Mouse (Mus musculus) limb, embryonic 10.5 days (tissue): ENCODE data around the gene Btbd35f13. TPM values are rescaled to one million over a fixed set of nuclear protein-coding genes. Genes with fewer than 3 reads are reported as not detected.
"Not testable (repeated sequence)": the region's sequence is repeated elsewhere in the genome, so short reads cannot be mapped to it uniquely, and the experiment has no call there.

Experiments
- DNase-seq: peaks from one replicate; pipeline ENCODE4 v3.0.0-alpha.2; 2017; ENCODE audit warnings: low spot score
- H3K27ac ChIP-seq: fragments of 300-500 bp; sonication (generic); 2 replicates; pipeline ENCODE4 v1.5.1; 2016; ENCODE audit warnings: mild to moderate bottlenecking
- H3K27me3 ChIP-seq: fragments of 300-500 bp; sonication (generic); 2 replicates; pipeline ENCODE4 v1.6.1; 2016; ENCODE audit warnings: low read depth, mild to moderate bottlenecking; ENCODE audit not compliant: poor library complexity, severe bottlenecking
- H3K36me3 ChIP-seq: fragments of 300-500 bp; sonication (generic); 2 replicates; pipeline ENCODE4 v1.6.1; 2016; ENCODE audit warnings: mild to moderate bottlenecking, moderate library complexity
- H3K4me1 ChIP-seq: fragments of 300-500 bp; sonication (generic); 2 replicates; pipeline ENCODE4 v1.6.1; 2016
- H3K4me3 ChIP-seq: fragments of 300-500 bp; sonication (generic); 2 replicates; pipeline ENCODE4 v1.5.1; 2016; ENCODE audit warnings: mild to moderate bottlenecking, moderate library complexity
- H3K9me3 ChIP-seq: fragments of 300-500 bp; sonication (generic); replicated peaks from 2 replicates; pipeline ENCODE4 v1.6.1; 2016; ENCODE audit warnings: mild to moderate bottlenecking
- WGBS: fragments of 180-500 bp; shearing (Covaris S2); methylation state at CpG from one replicate; pipeline ENCODE4 v1.1.7; 2016; 5-methylcytosine and 5-hydroxymethylcytosine counted together
- polyA plus RNA-seq: library from polyadenylated mRNA; unstranded; fragments of >200 nt; fragmentation: Nextera tagmentation; extraction: Ambion mirVana; gene quantifications from 2 replicates; pipeline ENCODE4 v1.2.1, GENCODE M21; 2016

The Btbd35f13 gene
- polyA plus RNA-seq, result not detected in 2 replicates

DNA sequence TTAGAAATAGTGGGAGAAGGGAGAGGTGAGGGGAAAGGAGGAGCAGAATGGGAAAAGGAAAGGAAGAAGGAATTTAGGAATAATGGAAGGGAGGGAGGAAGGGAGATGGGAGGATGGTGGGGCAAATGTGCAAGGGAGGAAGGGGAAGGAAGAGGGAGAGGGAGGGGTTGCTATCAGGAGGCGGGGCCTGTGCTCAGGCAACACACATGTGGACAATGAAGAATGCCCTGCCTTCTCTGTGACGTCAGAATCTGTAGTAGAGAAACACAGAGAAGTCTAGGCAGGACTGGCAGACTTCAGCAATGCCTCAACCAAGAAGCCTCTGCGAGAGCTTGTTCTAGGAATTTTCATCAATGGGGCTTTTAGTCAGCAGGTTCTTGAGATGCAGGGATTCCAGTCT lies at the start of gene Btbd35f13:
Gene Btbd35f13, plus strand, starts transcription at position 301 of the 400 bp plus-strand sequence.
- H3K36me3 ChIP-seq, H3K4me1 ChIP-seq, H3K4me3 ChIP-seq, H3K9me3 ChIP-seq, DNase-seq, H3K27me3 ChIP-seq, H3K27ac ChIP-seq: not testable (repeated sequence)
- WGBS, result 64% methylated on average over 3 of the region's 3 CpGs

DNA sequence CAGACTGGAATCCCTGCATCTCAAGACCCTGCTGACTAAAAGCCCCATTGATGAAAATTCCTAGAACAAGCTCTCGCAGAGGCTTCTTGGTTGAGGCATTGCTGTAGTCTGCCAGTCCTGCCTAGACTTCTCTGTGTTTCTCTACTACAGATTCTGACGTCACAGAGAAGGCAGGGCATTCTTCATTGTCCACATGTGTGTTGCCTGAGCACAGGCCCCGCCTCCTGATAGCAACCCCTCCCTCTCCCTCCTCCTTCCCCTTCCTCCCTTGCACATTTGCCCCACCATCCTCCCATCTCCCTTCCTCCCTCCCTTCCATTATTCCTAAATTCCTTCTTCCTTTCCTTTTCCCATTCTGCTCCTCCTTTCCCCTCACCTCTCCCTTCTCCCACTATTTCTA lies 45.3 kb downstream of the Btbd35f13 start, which contains the start of gene Btbd35f14:
Gene Btbd35f14, minus strand, starts transcription at position 101 of the 400 bp plus-strand sequence.
- not testable (repeated sequence) for H3K4me1 ChIP-seq, H3K27me3 ChIP-seq, H3K4me3 ChIP-seq, H3K27ac ChIP-seq, H3K9me3 ChIP-seq, H3K36me3 ChIP-seq, DNase-seq
- no CpG with 5 or more reads among the region's 3 CpGs for WGBS

Other genes starting within 250 kb of the Btbd35f13 start
- not detected in 2 replicates for gene Btbd35f15, start 79.9 kb upstream of the Btbd35f13 start, polyA plus RNA-seq
- gene Btbd35f14, start 45.2 kb downstream of the Btbd35f13 start, polyA plus RNA-seq, result not detected in 2 replicates